Mouse (Mus musculus) CH12.LX (cell line): ENCODE measurements around the gene Zfp46. TPM values are rescaled to one million over a fixed set of nuclear protein-coding genes. Genes with fewer than 3 reads are reported as not detected.

Experiments used
- DNase-seq: peaks from one replicate; pipeline ENCODE4 v3.0.0-alpha.2; 2013; ENCODE audit errors: extremely low read depth
- H3K27ac ChIP-seq: 2 replicates; pipeline ENCODE4 v1.5.1; 2012; ENCODE audit warnings: low read depth, mild to moderate bottlenecking, control low read depth, moderate library complexity; ENCODE audit not compliant: insufficient read depth
- H3K27me3 ChIP-seq: replicated peaks from 2 replicates; pipeline ENCODE3; 2012; ENCODE audit warnings: inconsistent platforms
- H3K36me3 ChIP-seq, 2 experiments: replicated peaks in 1 of 2; 2 replicates each; pipeline versions ENCODE3 to v1.6.1; 2012; ENCODE audit warnings: inconsistent platforms in 1 of 2, low read length in 1 of 2, mild to moderate bottlenecking in 1 of 2, mixed read lengths in 1 of 2, moderate library complexity in 1 of 2; ENCODE audit not compliant: control insufficient read depth in 1 of 2, insufficient read depth in 1 of 2
- H3K4me1 ChIP-seq, 2 experiments: 2 replicates each; pipeline ENCODE4 v1.6.1; 2012; ENCODE audit warnings: inconsistent platforms in 1 of 2, moderate library complexity in 1 of 2; ENCODE audit not compliant: insufficient read depth in 2 of 2, control insufficient read depth in 1 of 2
- H3K4me2 ChIP-seq: 2 replicates; pipeline ENCODE4 v1.6.1; 2012; ENCODE audit warnings: low read depth, mild to moderate bottlenecking, control low read depth; ENCODE audit not compliant: poor library complexity, insufficient read depth, severe bottlenecking
- H3K4me3 ChIP-seq, 3 experiments: fragments of 150-350 bp in 1 of 3; sonication (generic) in 1 of 3; replicated peaks in 1 of 3; 2 replicates each; pipeline versions ENCODE3 to v1.5.1; 2011 to 2012; ENCODE audit warnings: low read depth in 2 of 3, low read length in 2 of 3, mild to moderate bottlenecking in 2 of 3, moderate library complexity in 2 of 3, control low read depth in 1 of 3, improper control_type of control experiment in 1 of 3, inconsistent platforms in 1 of 3, mixed read lengths in 1 of 3; ENCODE audit not compliant: poor library complexity in 1 of 3
- H3K79me2 ChIP-seq: replicated peaks from 2 replicates; pipeline ENCODE4 v1.6.1; 2012; ENCODE audit warnings: mild to moderate bottlenecking, moderate library complexity; ENCODE audit not compliant: control insufficient read depth, poor library complexity, insufficient read depth, severe bottlenecking; ENCODE audit errors: extremely low read depth
- H3K9ac ChIP-seq: 2 replicates; pipeline ENCODE4 v1.6.1; 2012; ENCODE audit warnings: low read depth, mild to moderate bottlenecking, control low read depth, moderate library complexity; ENCODE audit not compliant: insufficient read depth
- H3K9me3 ChIP-seq: replicated peaks from 2 replicates; pipeline ENCODE3; 2012; ENCODE audit warnings: low read length, inconsistent platforms, mixed read lengths
- BHLHE40 ChIP-seq: IDR thresholded peaks from 2 replicates; pipeline ENCODE4 v1.6.1; 2011; ENCODE audit warnings: mild to moderate bottlenecking, low read depth, low read length, improper control_type of control experiment
- CHD1 ChIP-seq: IDR thresholded peaks from 2 replicates; pipeline ENCODE4 v1.6.1; 2012; ENCODE audit warnings: low read depth, low read length, improper control_type of control experiment, inconsistent platforms
- CHD2 ChIP-seq: IDR thresholded peaks from 2 replicates; pipeline ENCODE4 v1.6.1; 2011; ENCODE audit warnings: low read length, improper control_type of control experiment
- CTCF ChIP-seq, 2 experiments: IDR thresholded peaks in 1 of 2; conservative IDR thresholded peaks in 1 of 2; 2 replicates each; pipeline ENCODE4 v1.5.1; 2011 to 2012; ENCODE audit warnings: low read depth in 2 of 2, low read length in 2 of 2, improper control_type of control experiment in 1 of 2, inconsistent platforms in 1 of 2, mild to moderate bottlenecking in 1 of 2, moderate library complexity in 1 of 2
- E2F4 ChIP-seq: IDR thresholded peaks from 2 replicates; pipeline ENCODE4 v1.6.1; 2011; ENCODE audit warnings: low read depth, low read length, improper control_type of control experiment; ENCODE audit not compliant: insufficient replicate concordance
- ELF1 ChIP-seq: IDR thresholded peaks from 2 replicates; pipeline ENCODE4 v1.6.1; 2014; ENCODE audit warnings: low read depth, mild to moderate bottlenecking, inconsistent platforms, low read length, improper control_type of control experiment
- EP300 ChIP-seq: IDR thresholded peaks from 2 replicates; pipeline ENCODE4 v1.6.1; 2011; ENCODE audit warnings: low read length, improper control_type of control experiment
- ETS1 ChIP-seq: conservative IDR thresholded peaks from 2 replicates; pipeline ENCODE4 v1.6.1; 2012; ENCODE audit warnings: low read depth, mild to moderate bottlenecking, inconsistent platforms, low read length, improper control_type of control experiment, moderate library complexity
- GABPA ChIP-seq: IDR thresholded peaks from 2 replicates; pipeline ENCODE4 v1.6.1; 2012; ENCODE audit warnings: low read depth, low read length, improper control_type of control experiment, inconsistent platforms; ENCODE audit not compliant: insufficient replicate concordance
- HCFC1 ChIP-seq: IDR thresholded peaks from 2 replicates; pipeline ENCODE4 v1.6.1; 2012; ENCODE audit warnings: low read depth, mild to moderate bottlenecking, inconsistent platforms, low read length, improper control_type of control experiment
- IRF4 ChIP-seq: IDR thresholded peaks from 2 replicates; pipeline ENCODE4 v1.6.1; 2014; ENCODE audit warnings: low read depth, mild to moderate bottlenecking, inconsistent platforms, low read length, improper control_type of control experiment
- JUND ChIP-seq: conservative IDR thresholded peaks from 2 replicates; pipeline ENCODE4 v1.6.1; 2011; ENCODE audit warnings: low read depth, low read length, improper control_type of control experiment
- KAT2A ChIP-seq: IDR thresholded peaks from 2 replicates; pipeline ENCODE4 v1.6.1; 2012; ENCODE audit warnings: low read length, improper control_type of control experiment, inconsistent platforms; ENCODE audit not compliant: insufficient replicate concordance
- MAFK ChIP-seq: IDR thresholded peaks from 2 replicates; pipeline ENCODE4 v1.6.1; 2011; ENCODE audit warnings: low read length, improper control_type of control experiment; ENCODE audit not compliant: insufficient replicate concordance
- MAX ChIP-seq: IDR thresholded peaks from 2 replicates; pipeline ENCODE4 v1.6.1; 2011; ENCODE audit warnings: low read length, improper control_type of control experiment
- MAZ ChIP-seq: IDR thresholded peaks from 2 replicates; pipeline ENCODE4 v1.6.1; 2012; ENCODE audit warnings: low read depth, mild to moderate bottlenecking, inconsistent platforms, low read length, improper control_type of control experiment, moderate library complexity
- MEF2A ChIP-seq: IDR thresholded peaks from 2 replicates; pipeline ENCODE4 v1.6.1; 2014; ENCODE audit warnings: low read depth, mild to moderate bottlenecking, inconsistent platforms, low read length, improper control_type of control experiment, borderline replicate concordance
- MXI1 ChIP-seq: IDR thresholded peaks from 2 replicates; pipeline ENCODE4 v1.6.1; 2011; ENCODE audit warnings: mild to moderate bottlenecking, low read depth, low read length, improper control_type of control experiment
- MYC ChIP-seq: IDR thresholded peaks from 2 replicates; pipeline ENCODE4 v1.6.1; 2011; ENCODE audit warnings: low read depth, mild to moderate bottlenecking, improper control_type of control experiment, low read length
- NELFE ChIP-seq: IDR thresholded peaks from 2 replicates; pipeline ENCODE4 v1.6.1; 2011; ENCODE audit warnings: low read depth, low read length, improper control_type of control experiment
- NRF1 ChIP-seq: IDR thresholded peaks from 2 replicates; pipeline ENCODE4 v1.6.1; 2014; ENCODE audit warnings: low read depth, mild to moderate bottlenecking, inconsistent platforms, low read length, improper control_type of control experiment, moderate library complexity
- PAX5 ChIP-seq: IDR thresholded peaks from 2 replicates; pipeline ENCODE4 v1.6.1; 2012; ENCODE audit warnings: low read length, inconsistent platforms, mixed read lengths
- POLR2A ChIP-seq: IDR thresholded peaks from 2 replicates; pipeline ENCODE4 v1.6.1; 2011; ENCODE audit warnings: low read depth, mild to moderate bottlenecking, improper control_type of control experiment, low read length
- POLR2AphosphoS2 ChIP-seq: IDR thresholded peaks from 2 replicates; pipeline ENCODE4 v1.6.1; 2011; ENCODE audit warnings: low read depth, low read length, improper control_type of control experiment
- RAD21 ChIP-seq: IDR thresholded peaks from 2 replicates; pipeline ENCODE4 v1.6.1; 2011; ENCODE audit warnings: low read depth, mild to moderate bottlenecking, low read length, improper control_type of control experiment, moderate library complexity
- RCOR1 ChIP-seq: conservative IDR thresholded peaks from 2 replicates; pipeline ENCODE4 v1.6.1; 2012; ENCODE audit warnings: low read depth, mild to moderate bottlenecking, inconsistent platforms, low read length, improper control_type of control experiment
- SIN3A ChIP-seq: IDR thresholded peaks from 2 replicates; pipeline ENCODE4 v1.6.1; 2012; ENCODE audit warnings: low read length, improper control_type of control experiment, inconsistent platforms
- SMC3 ChIP-seq: IDR thresholded peaks from 2 replicates; pipeline ENCODE4 v1.6.1; 2011; ENCODE audit warnings: low read depth, low read length, improper control_type of control experiment
- TBP ChIP-seq: conservative IDR thresholded peaks from 2 replicates; pipeline ENCODE4 v1.6.1; 2011; ENCODE audit warnings: low read depth, low read length, improper control_type of control experiment
- TCF12 ChIP-seq: IDR thresholded peaks from 2 replicates; pipeline ENCODE4 v1.6.1; 2014; ENCODE audit warnings: low read depth, mild to moderate bottlenecking, inconsistent platforms, low read length, improper control_type of control experiment
- UBTF ChIP-seq: IDR thresholded peaks from 2 replicates; pipeline ENCODE4 v1.6.1; 2012; ENCODE audit warnings: low read depth, mild to moderate bottlenecking, inconsistent platforms, low read length, improper control_type of control experiment, moderate library complexity
- USF1 ChIP-seq: IDR thresholded peaks from 2 replicates; pipeline ENCODE4 v1.6.1; 2014; ENCODE audit warnings: low read depth, mild to moderate bottlenecking, inconsistent platforms, low read length, improper control_type of control experiment
- ZC3H11A ChIP-seq: IDR thresholded peaks from 2 replicates; pipeline ENCODE4 v1.6.1; 2012; ENCODE audit warnings: low read depth, mild to moderate bottlenecking, inconsistent platforms, low read length, improper control_type of control experiment
- ZKSCAN1 ChIP-seq: IDR thresholded peaks from 2 replicates; pipeline ENCODE4 v1.6.1; 2012; ENCODE audit warnings: low read depth, inconsistent platforms, low read length, improper control_type of control experiment, borderline replicate concordance
- ZMIZ1 ChIP-seq: IDR thresholded peaks from 2 replicates; pipeline ENCODE4 v1.6.1; 2012; ENCODE audit warnings: low read depth, mild to moderate bottlenecking, inconsistent platforms, low read length, improper control_type of control experiment
- ZNF384 ChIP-seq: IDR thresholded peaks from 2 replicates; pipeline ENCODE4 v1.6.1; 2012; ENCODE audit warnings: low read depth, low read length, improper control_type of control experiment, inconsistent platforms
- dilution Hi-C: fragments of 300-500 bp; cut with MboI; formaldehyde crosslinking; loops from 2 replicates; pipeline ENCODE4 v1.14.3; 2020; ENCODE audit warnings: low sequenced_read_pairs; ENCODE audit not compliant: extremely low pct_unique_long_range_greater_than_20kb, extremely low pct_ligation_motif_present
- in situ Hi-C: fragments of 300-500 bp; cut with MboI; formaldehyde crosslinking; loops from 3 replicates; pipeline ENCODE4 v1.14.3; 2019; ENCODE audit warnings: low sequenced_read_pairs, low pct_ligation_motif_present, low pct_unique_long_range_greater_than_20kb, mixed read lengths
- polyA plus RNA-seq: library from polyadenylated mRNA; unstranded; fragments of >175 nt; gene quantifications from 2 replicates; pipeline ENCODE4 v1.2.1, GENCODE M21; 2012; ENCODE audit warnings: low read depth; ENCODE audit not compliant: insufficient read length
- total RNA-seq, 2 experiments: library from RNA; depleted of rRNA; stranded (reverse); fragments of 300-350 nt in 1 of 2; fragments of >200 nt in 1 of 2; gene quantifications; 2 replicates each; pipeline ENCODE4 v1.2.3; 2012 to 2014

Zfp46 gene
- total and polyA plus RNA-seq, 3 experiments: 2.8 to 7.2 (median 4.1) TPM

DNA sequence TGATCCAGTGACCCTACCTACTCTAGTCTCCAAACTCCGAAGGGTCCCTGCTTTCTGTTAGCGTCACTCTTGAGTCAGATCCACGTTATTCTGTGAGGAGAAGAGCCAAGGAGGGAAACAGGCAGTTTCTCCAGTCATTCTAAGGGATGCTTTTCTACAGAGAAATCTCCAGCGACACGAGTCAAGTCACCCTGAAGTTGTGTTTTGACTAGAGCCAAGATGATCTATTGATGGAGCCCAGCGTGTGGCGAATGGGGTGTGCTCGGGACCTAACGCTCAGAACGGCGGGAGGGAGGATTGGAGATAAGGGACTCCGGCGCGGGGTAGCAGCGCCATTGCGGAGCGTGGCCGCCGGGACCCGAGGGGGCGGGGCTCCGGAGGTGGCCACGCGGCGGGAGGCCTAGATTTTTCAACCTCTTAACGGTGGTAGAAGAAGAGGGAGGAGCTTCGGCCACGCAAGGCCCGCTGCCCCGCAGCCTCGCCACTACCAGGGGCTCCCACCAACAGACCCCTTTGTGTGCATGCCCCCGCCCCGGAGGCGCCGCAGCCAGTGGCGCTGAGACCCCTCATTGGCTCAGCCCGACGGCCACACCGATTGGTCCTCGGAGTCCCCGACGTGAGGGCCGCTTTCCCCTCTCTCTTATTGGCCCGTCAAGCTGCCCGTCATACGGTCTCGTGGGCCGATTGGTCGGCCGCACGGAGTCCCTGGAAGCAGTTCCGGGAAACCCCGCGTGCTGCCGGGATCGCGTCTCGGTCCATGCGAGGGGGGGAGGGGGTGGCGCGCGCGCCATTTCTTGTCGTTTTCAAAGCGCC, 26.0 kb downstream of the Zfp46 start, which contains the start of gene Hnrnpr:
Gene Hnrnpr, plus strand, starts transcription at position 714 of the 813 bp plus-strand sequence.
- H3K4me1 ChIP-seq: peaks cover 2 to 34% of the 10 kb centered on the region in 2 experiments; a peak in 2 of 4 replicates
- DNase-seq: peak; percentile 97
- H3K79me2 ChIP-seq: peaks cover 39% of the 10 kb centered on the region
- peak within 1 kb of the TSS; percentile 83 for H3K27ac ChIP-seq
- H3K27me3 ChIP-seq: no peaks in the 10 kb centered on the region
- H3K36me3 ChIP-seq: peaks cover 0 to 2% of the 10 kb centered on the region in 2 experiments
- in situ Hi-C loops (loop anchor here (5.0 kb wide), 1 partner anchor 38 kb away; no protein-coding TSS in a partner anchor), dilution Hi-C loops (no loop called here)
- H3K4me2 ChIP-seq: peak within 1 kb of the TSS; percentile 95
- H3K9me3 ChIP-seq: no peaks in the 10 kb centered on the region
- peak within 1 kb of the TSS; percentile 99 for H3K9ac ChIP-seq
- TF ChIP-seq E2F4: no peak
- TF ChIP-seq MAX: peak; percentile 92
- TF ChIP-seq ELF1: peak; percentile 93
- TF ChIP-seq MAFK: no peak
- TF ChIP-seq SIN3A: peak; percentile 66
- TF ChIP-seq GABPA: no peak
- TF ChIP-seq USF1: no peak
- no peak for TF ChIP-seq CHD1
- TF ChIP-seq BHLHE40: peak; percentile 63
- TF ChIP-seq NELFE: peak; percentile 73
- peak; percentile 59 for TF ChIP-seq IRF4
- TF ChIP-seq MXI1: peak; percentile 45
- 0 out of 2 replicates have a peak, but pooled peaks have one; percentile 40 for TF ChIP-seq MAZ
- 0 out of 2 replicates have a peak, but pooled peaks have one; percentile 71 for TF ChIP-seq KAT2A
- TF ChIP-seq ZC3H11A: no peak
- no peak for TF ChIP-seq SMC3
- TF ChIP-seq POLR2A: peak; percentile 84
- TF ChIP-seq RCOR1: no peak
- TF ChIP-seq NRF1: no peak
- TF ChIP-seq JUND: no peak
- TF ChIP-seq POLR2AphosphoS2: no peak
- peak; percentile 72; the same call in 1 of the 2 replicates for TF ChIP-seq MEF2A
- TF ChIP-seq PAX5: no peak
- TF ChIP-seq TCF12: peak; percentile 81
- peak; percentile 98 for TF ChIP-seq CHD2
- peak; percentile 39; the same call in 1 of the 2 replicates for TF ChIP-seq ZMIZ1
- peak; percentile 76 for TF ChIP-seq HCFC1
- no peak for TF ChIP-seq ZKSCAN1
- no peak for TF ChIP-seq UBTF
- TF ChIP-seq EP300: no peak
- no peak for TF ChIP-seq CTCF (conservative IDR thresholded peaks at IDR 0.05 in 1 of 2, IDR thresholded peaks at IDR 0.05 in 1 of 2; ENCODE audit: low read depth in 2 of 2, low read length in 2 of 2)
- peak; percentile 38; the same call in 1 of the 2 replicates for TF ChIP-seq ETS1
- TF ChIP-seq RAD21: no peak
- peak; percentile 21; the same call in 1 of the 2 replicates for TF ChIP-seq TBP
- TF ChIP-seq ZNF384: no peak
- peak; percentile 89 for TF ChIP-seq MYC
- H3K4me3 ChIP-seq: peak within 1 kb of the TSS; percentile 72 to 95 (median 84)
